15 mouse cellular contexts compared by ENCODE assay signal in the genomic region with DNA sequence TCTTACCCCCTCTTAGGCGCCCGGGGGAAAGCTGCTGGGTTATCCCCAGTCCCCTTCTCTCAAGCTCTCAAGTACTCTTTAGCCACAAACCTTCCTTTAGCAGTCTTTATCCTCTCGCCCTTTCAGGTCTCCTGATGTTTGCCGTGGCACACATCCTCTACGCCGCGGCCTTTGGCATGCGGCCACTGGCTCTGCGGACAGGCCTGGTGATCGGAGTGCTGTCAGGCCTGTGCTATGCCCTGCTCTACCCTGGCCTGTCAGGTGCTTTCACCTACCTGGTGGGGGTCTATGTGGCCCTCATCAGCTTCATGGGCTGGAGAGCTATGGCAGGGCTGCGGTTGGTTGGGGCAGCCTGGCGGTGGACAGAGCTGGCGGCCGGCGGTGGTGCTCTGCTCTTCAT. TPM values are rescaled to one million over a fixed set of nuclear protein-coding genes. Genes with fewer than 3 reads are reported as not detected.
A peak's percentile ranks its signal among the peaks of the same experiment; 100 is the strongest.
DNase-seq lines count a peak whose midpoint lies in the region; ATAC-seq and TF ChIP-seq lines count a peak whose summit lies in the region.
"Had no signal": no experiment of that assay in that cellular context is flagged by ENCODE, and none has a peak within 500 bp of the region (broad histone marks: within the 10 kb centered on the region; RNA-seq: fewer than 3 reads in every experiment).

No protein-coding gene starts in this region.

- no peak overlapping the region for H3K4me2 ChIP-seq in stomach, embryonic 16.5 days (ENCODE audit: low read depth, low read length)
- H3K4me2 ChIP-seq in stomach, postnatal 0 days (replicated peaks; ENCODE audit: low read depth), result no peak overlapping the region
- no peak overlapping the region for H3K4me2 ChIP-seq in midbrain, embryonic 15.5 days
- H3K4me2 ChIP-seq: forebrain, embryonic 15.5 days had no signal

- TF ChIP-seq CTCF in stomach, postnatal 0 days (IDR thresholded peaks at IDR 0.05; ENCODE audit: low read depth), result no peak

- H3K36me3 ChIP-seq in stomach, embryonic 16.5 days (ENCODE audit: control insufficient read depth, insufficient read depth, low read length), result no peaks in the 10 kb centered on the region
- H3K36me3 ChIP-seq in stomach, postnatal 0 days (ENCODE audit: control insufficient read depth, insufficient read depth, low read length), result no peaks in the 10 kb centered on the region; the same call in 1 of the 2 replicates
- H3K36me3 ChIP-seq in midbrain, embryonic 15.5 days (replicated peaks), result no peaks in the 10 kb centered on the region
- H3K36me3 ChIP-seq: forebrain, embryonic 15.5 days had no signal

- DNase-seq in adrenal gland, adult 18-20 months (ENCODE audit: low spot score in 2 of 2), result peak; percentile 38 to 42
- DNase-seq in adrenal gland, postnatal 4 days (ENCODE audit: low spot score in 2 of 2), result no peak
- DNase-seq in kidney, adult 11 months, result peak; percentile 49
- DNase-seq in kidney, postnatal 4 days, result no peak
- no peak for DNase-seq in stomach, postnatal 0 days (ENCODE audit: low spot score)
- DNase-seq in lung, postnatal 4 days, result no peak
- DNase-seq: gastrocnemius, adult 2 months; layer of hippocampus, adult 9-11 months; left cerebral cortex, postnatal 4 days; lung, embryonic 14.5 days had no signal

- WGBS in stomach, embryonic 16.5 days, result 96% methylated on average over 15 of the region's 15 CpGs
- 90% methylated on average over 15 of the region's 15 CpGs for WGBS in stomach, postnatal 0 days
- 92% methylated on average over 15 of the region's 15 CpGs for WGBS in midbrain, embryonic 15.5 days

- H3K9ac ChIP-seq in stomach, embryonic 16.5 days (ENCODE audit: low read length), result peak overlapping the region; percentile 26; the same call in 1 of the 2 replicates
- no peak overlapping the region for H3K9ac ChIP-seq in stomach, postnatal 0 days (ENCODE audit: low read length)
- no peak overlapping the region for H3K9ac ChIP-seq in midbrain, embryonic 15.5 days
- H3K9ac ChIP-seq: forebrain, embryonic 15.5 days had no signal

- H3K4me1 ChIP-seq in stomach, embryonic 16.5 days (ENCODE audit: control insufficient read depth, insufficient read depth, low read length), result peaks cover 22% of the 10 kb centered on the region
- H3K4me1 ChIP-seq in stomach, postnatal 0 days (replicated peaks; ENCODE audit: control insufficient read depth, insufficient read depth), result peaks cover 6% of the 10 kb centered on the region; the same call in 1 of the 2 replicates
- peaks cover 22% of the 10 kb centered on the region for H3K4me1 ChIP-seq in midbrain, embryonic 15.5 days

- no peak for ATAC-seq in stomach, embryonic 16.5 days (ENCODE audit: insufficient read depth, low FRiP score)
- ATAC-seq in stomach, postnatal 0 days (ENCODE audit: low FRiP score, low TSS enrichment), result no peak
- ATAC-seq in midbrain, embryonic 15.5 days (replicated peaks), result no peak
- ATAC-seq: forebrain, embryonic 15.5 days had no signal

- H3K27ac ChIP-seq in stomach, embryonic 16.5 days (ENCODE audit: low read length), result no peak overlapping the region
- H3K27ac ChIP-seq in stomach, postnatal 0 days (replicated peaks), result no peak overlapping the region
- no peak overlapping the region for H3K27ac ChIP-seq in midbrain, embryonic 15.5 days
- H3K27ac ChIP-seq: forebrain, embryonic 15.5 days; midbrain, embryonic 10.5 days had no signal

- no peak for TF ChIP-seq EP300 in stomach, postnatal 0 days (optimal IDR thresholded peaks at IDR 0.05)

- no peaks in the 10 kb centered on the region for H3K9me3 ChIP-seq in stomach, embryonic 16.5 days (replicated peaks; ENCODE audit: control insufficient read depth, low read length)
- no peaks in the 10 kb centered on the region for H3K9me3 ChIP-seq in stomach, postnatal 0 days (ENCODE audit: control insufficient read depth, low read length)
- H3K9me3 ChIP-seq in midbrain, embryonic 15.5 days, result no peaks in the 10 kb centered on the region
- H3K9me3 ChIP-seq: forebrain, embryonic 15.5 days; heart, embryonic 15.5 days; midbrain, embryonic 10.5 days had no signal

- H3K4me3 ChIP-seq in stomach, embryonic 16.5 days (replicated peaks; ENCODE audit: low read length), result no peak overlapping the region
- H3K4me3 ChIP-seq in stomach, postnatal 0 days (ENCODE audit: low read depth, low read length), result no peak overlapping the region
- no peak overlapping the region for H3K4me3 ChIP-seq in midbrain, embryonic 15.5 days
- H3K4me3 ChIP-seq: forebrain, embryonic 15.5 days; heart, embryonic 15.5 days; midbrain, embryonic 10.5 days had no signal

- no peaks in the 10 kb centered on the region for H3K27me3 ChIP-seq in stomach, embryonic 16.5 days (ENCODE audit: control insufficient read depth, insufficient read depth, low read length)
- no peaks in the 10 kb centered on the region for H3K27me3 ChIP-seq in stomach, postnatal 0 days (ENCODE audit: control insufficient read depth, insufficient read depth, low read length)
- H3K27me3 ChIP-seq in midbrain, embryonic 15.5 days (replicated peaks), result no peaks in the 10 kb centered on the region
- H3K27me3 ChIP-seq: heart, embryonic 15.5 days had no signal

RNA-seq across cellular contexts. Expression of a gene that starts 2.9 kb away (rescaled TPM):
- 10 to 100 TPM; 18.6 to 22.3 TPM for total RNA-seq in adrenal gland, adult 18-20 months (2021)
- total RNA-seq in adrenal gland, postnatal 4 days (2021), result 10 to 100 TPM; 35.2 to 42.8 TPM
- 27.9 and 29.9 TPM in 2 replicates for polyA plus RNA-seq in stomach, embryonic 16.5 days (2015; fragmentation: Nextera tagmentation; extraction: Ambion mirVana)
- polyA plus RNA-seq in stomach, postnatal 0 days (2015; fragmentation: Nextera tagmentation; extraction: Ambion mirVana), result 21.1 and 22.7 TPM in 2 replicates
- polyA plus RNA-seq in midbrain, embryonic 15.5 days (2015; fragmentation: Nextera tagmentation; extraction: Ambion mirVana), result 28.3 and 29.3 TPM in 2 replicates

RNA-seq across cellular contexts. Expression of a gene that starts 45.1 kb away (rescaled TPM):
- total RNA-seq in adrenal gland, adult 18-20 months (2021), result 10 to 100 TPM; 19.2 to 20.0 TPM
- total RNA-seq in adrenal gland, postnatal 4 days (2021), result 10 to 100 TPM; 16.6 to 18.2 TPM
- polyA plus RNA-seq in stomach, embryonic 16.5 days (2015; fragmentation: Nextera tagmentation; extraction: Ambion mirVana), result 25.1 and 25.7 TPM in 2 replicates
- polyA plus RNA-seq in stomach, postnatal 0 days (2015; fragmentation: Nextera tagmentation; extraction: Ambion mirVana), result 11.0 and 11.8 TPM in 2 replicates
- polyA plus RNA-seq in midbrain, embryonic 15.5 days (2015; fragmentation: Nextera tagmentation; extraction: Ambion mirVana), result 7.1 and 8.1 TPM in 2 replicates

Comparison
In these comparisons a context has a peak if more than half of its experiments do, and no peak if none do; other contexts are left out.
1. DNase-seq: peak in adrenal gland, adult 18-20 months (2 of 2) and kidney, adult 11 months (single experiment); none in adrenal gland, postnatal 4 days (0 of 2), kidney, postnatal 4 days (0 of 2), stomach, postnatal 0 days (single experiment) and lung, postnatal 4 days (0 of 2).